Mouse (Mus musculus) ES-E14 (cell line): ENCODE results near the gene 1700008O03Rik. TPM values are rescaled to one million over a fixed set of nuclear protein-coding genes. Genes with fewer than 3 reads are reported as not detected.

Source experiments
- DNase-seq: peaks from one replicate; pipeline ENCODE4 v3.0.0-alpha.2; 2013; ENCODE audit warnings: low read depth, low spot score
- H3K27ac ChIP-seq: 2 replicates; pipeline ENCODE4 v1.5.1; 2012; ENCODE audit warnings: low read depth, mild to moderate bottlenecking, low read length, moderate library complexity, mixed read lengths; ENCODE audit not compliant: poor library complexity, insufficient read depth, severe bottlenecking
- H3K36me3 ChIP-seq: 2 replicates; pipeline ENCODE4 v1.6.1; 2012; ENCODE audit warnings: mild to moderate bottlenecking, low read length, moderate library complexity, mixed read lengths; ENCODE audit not compliant: control insufficient read depth, poor library complexity, insufficient read depth, severe bottlenecking
- H3K4me1 ChIP-seq, 2 experiments: fragments of 150-350 bp in 1 of 2; sonication (generic) in 1 of 2; 2 replicates each; pipeline ENCODE4 v1.6.1; 2012; ENCODE audit warnings: low read length in 2 of 2, mild to moderate bottlenecking in 1 of 2, mixed read lengths in 1 of 2; ENCODE audit not compliant: control insufficient read depth in 2 of 2, insufficient read depth in 2 of 2, poor library complexity in 1 of 2
- H3K4me3 ChIP-seq, 2 experiments: fragments of 150-350 bp in 1 of 2; sonication (generic) in 1 of 2; 2 replicates each; pipeline ENCODE4 v1.5.1; 2012; ENCODE audit warnings: low read length in 2 of 2, low read depth in 1 of 2, mild to moderate bottlenecking in 1 of 2, mixed read lengths in 1 of 2; ENCODE audit not compliant: insufficient read depth in 1 of 2, poor library complexity in 1 of 2, severe bottlenecking in 1 of 2
- H3K9ac ChIP-seq: 2 replicates; pipeline ENCODE4 v1.6.1; 2012; ENCODE audit warnings: low read depth, mild to moderate bottlenecking, low read length, mixed read lengths; ENCODE audit not compliant: poor library complexity, insufficient read depth, severe bottlenecking
- H3K9me3 ChIP-seq: fragments of 150-350 bp; sonication (generic); 2 replicates; pipeline ENCODE4 v1.6.1; 2012; ENCODE audit warnings: low read depth, mild to moderate bottlenecking, low read length; ENCODE audit not compliant: control insufficient read depth, insufficient read depth
- CHD2 ChIP-seq: IDR thresholded peaks from 2 replicates; pipeline ENCODE4 v1.6.1; 2014; ENCODE audit warnings: mild to moderate bottlenecking, low read depth, low read length, inconsistent platforms
- HCFC1 ChIP-seq: IDR thresholded peaks from 2 replicates; pipeline ENCODE4 v1.6.1; 2012; ENCODE audit warnings: low read length, inconsistent platforms, borderline replicate concordance; ENCODE audit not compliant: insufficient read depth
- MAFK ChIP-seq: IDR thresholded peaks from 2 replicates; pipeline ENCODE4 v1.6.1; 2014; ENCODE audit warnings: mild to moderate bottlenecking, low read depth, low read length, inconsistent platforms; ENCODE audit not compliant: insufficient read depth
- ZC3H11A ChIP-seq: IDR thresholded peaks from 2 replicates; pipeline ENCODE4 v1.6.1; 2012; ENCODE audit warnings: low read depth, mild to moderate bottlenecking, inconsistent platforms, low read length, borderline replicate concordance
- ZNF384 ChIP-seq: IDR thresholded peaks from 2 replicates; pipeline ENCODE4 v1.6.1; 2012; ENCODE audit warnings: low read depth, low read length, inconsistent platforms
- in situ Hi-C, 2 experiments: fragments of 600-800 bp; cut with MboI; formaldehyde crosslinking; loops; one replicate each; pipeline ENCODE4 v1.15.1; 2025; ENCODE audit warnings: low sequenced_read_pairs in 2 of 2, inconsistent platforms in 1 of 2; ENCODE audit not compliant: unreplicated experiment in 2 of 2
- total RNA-seq: library from RNA; depleted of rRNA; stranded (reverse); fragments of 300-350 nt; gene quantifications from 2 replicates; pipeline ENCODE4 v1.2.3, GENCODE M21; 2012

The 1700008O03Rik gene
- total RNA-seq, 1 experiment = 4.8 TPM

- in situ Hi-C loops = no loop called here
- Histone ChIP-seq H3K27ac (no peak overlapping the region), H3K9me3 (no peaks in the 10 kb centered on the region), H3K4me1 (peaks cover 0 to 10% of the 10 kb centered on the region in 2 experiments; a peak in 1 of 4 replicates), H3K9ac (no peak overlapping the region), H3K36me3 (no peaks in the 10 kb centered on the region), H3K4me3 (no peak overlapping the region)
- no peak for DNase-seq
- no peak for TF ChIP-seq HCFC1
- no peak for TF ChIP-seq MAFK
- no peak for TF ChIP-seq CHD2
- no peak for TF ChIP-seq ZNF384
- TF ChIP-seq ZC3H11A = no peak
Observed at GRCm38 (mm10) chr7:44334139-44334538, 51.5 kb downstream of the 1700008O03Rik start.

DNA sequence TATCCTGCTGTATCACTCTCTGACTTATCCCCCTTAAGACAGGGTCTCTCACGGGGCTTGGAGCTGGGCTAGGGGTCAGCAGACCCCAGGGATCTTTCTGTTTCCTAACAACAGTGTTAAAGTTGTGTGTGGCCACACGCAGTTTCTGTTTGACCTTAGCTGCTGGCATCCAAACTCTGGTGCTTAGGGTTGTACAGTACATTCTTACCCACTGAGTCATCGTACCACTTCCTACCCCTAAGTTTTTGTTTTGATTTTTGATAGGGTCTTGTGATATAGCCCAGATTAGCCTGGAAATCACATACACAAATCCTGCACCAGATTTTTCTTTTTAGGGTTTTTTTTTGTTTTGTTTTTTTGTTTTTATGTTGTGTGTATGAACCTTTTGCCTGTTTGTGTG, 53.3 kb downstream of the 1700008O03Rik start:
- Histone ChIP-seq H3K27ac (no peak overlapping the region), H3K36me3 (no peaks in the 10 kb centered on the region), H3K9me3 (no peaks in the 10 kb centered on the region), H3K4me3 (no peak overlapping the region), H3K9ac (no peak overlapping the region), H3K4me1 (peaks cover 0 to 6% of the 10 kb centered on the region in 2 experiments; a peak in 1 of 4 replicates)
- TF ChIP-seq ZNF384 (no peak), HCFC1 (no peak), ZC3H11A (no peak), CHD2 (no peak), MAFK (no peak)
- in situ Hi-C loops = no loop called here
- DNase-seq = no peak

- H3K27ac ChIP-seq = no peak overlapping the region
- in situ Hi-C loops = no loop called here
- no peaks in the 10 kb centered on the region for H3K9me3 ChIP-seq
- no peaks in the 10 kb centered on the region for H3K4me1 ChIP-seq
- no peaks in the 10 kb centered on the region for H3K36me3 ChIP-seq
- no peak overlapping the region for H3K4me3 ChIP-seq
- DNase-seq = no peak
- no peak overlapping the region for H3K9ac ChIP-seq
- TF ChIP-seq CHD2 (no peak), MAFK (no peak), ZC3H11A (no peak), ZNF384 (no peak), HCFC1 (no peak)
Observed at GRCm38 (mm10) chr7:44326614-44327013, 59.0 kb downstream of the 1700008O03Rik start.

DNA sequence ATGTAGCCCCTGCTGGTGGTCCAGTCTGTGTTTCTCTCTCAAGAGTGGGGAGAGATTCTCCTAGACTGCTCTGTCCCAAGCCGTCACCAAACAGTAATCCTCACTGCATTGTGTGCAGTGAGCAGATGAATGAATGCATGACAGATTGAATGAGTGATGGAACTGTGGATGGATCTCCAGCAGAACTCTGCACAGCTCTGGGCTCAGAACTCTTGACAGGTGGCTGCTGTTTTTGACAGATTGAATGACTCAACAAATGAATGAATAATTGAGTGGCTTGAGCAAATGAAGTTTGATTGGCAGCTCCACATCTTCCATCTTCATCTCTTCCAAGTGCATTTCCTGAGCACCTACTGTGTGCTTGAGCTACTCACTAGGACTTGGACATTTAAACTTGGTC, 63.3 kb downstream of the 1700008O03Rik start:
- TF ChIP-seq CHD2 (no peak), ZNF384 (no peak), HCFC1 (no peak), MAFK (no peak), ZC3H11A (no peak)
- Histone ChIP-seq H3K4me3 (no peak overlapping the region), H3K9ac (no peak overlapping the region), H3K9me3 (no peaks in the 10 kb centered on the region), H3K27ac (no peak overlapping the region), H3K4me1 (no peaks in the 10 kb centered on the region), H3K36me3 (no peaks in the 10 kb centered on the region)
- in situ Hi-C loops = no loop called here
- no peak for DNase-seq

GRCm38 (mm10) chr7:44320886-44321285, 64.7 kb downstream of the 1700008O03Rik start:
- no peak for DNase-seq
- no peak overlapping the region for H3K27ac ChIP-seq
- no peaks in the 10 kb centered on the region for H3K36me3 ChIP-seq
- no peaks in the 10 kb centered on the region for H3K9me3 ChIP-seq
- in situ Hi-C loops = no loop called here
- peaks cover 0 to 3% of the 10 kb centered on the region in 2 experiments; a peak in 1 of 4 replicates for H3K4me1 ChIP-seq
- no peak overlapping the region for H3K4me3 ChIP-seq
- TF ChIP-seq ZNF384 (no peak), CHD2 (no peak), HCFC1 (no peak), MAFK (no peak)
- no peak overlapping the region for H3K9ac ChIP-seq
